Mouse (Mus musculus) heart, embryonic 11.5 days (tissue): ENCODE results near the gene Adcy1. TPM values are rescaled to one million over a fixed set of nuclear protein-coding genes. Genes with fewer than 3 reads are reported as not detected.
A peak's percentile ranks its signal among the peaks of the same experiment; 100 is the strongest.

Experiments
- ATAC-seq: fragments of 200-750 bp; cut with Nextera tagmentation; replicated peaks from 2 replicates; pipeline ENCODE4 v1.8.0; 2017; ENCODE audit warnings: moderate library complexity; ENCODE audit not compliant: insufficient number of reproducible peaks, low FRiP score, low TSS enrichment
- H3K27ac ChIP-seq: fragments of 300-500 bp; sonication (generic); 2 replicates; pipeline ENCODE4 v1.5.1; 2014; ENCODE audit warnings: mild to moderate bottlenecking, low read depth, low read length
- H3K27me3 ChIP-seq: fragments of 300-500 bp; sonication (generic); 2 replicates; pipeline ENCODE4 v1.6.1; 2014; ENCODE audit warnings: mild to moderate bottlenecking, low read length, mixed read lengths; ENCODE audit not compliant: control insufficient read depth, insufficient read depth
- H3K36me3 ChIP-seq: fragments of 300-500 bp; sonication (generic); 2 replicates; pipeline ENCODE4 v1.6.1; 2014; ENCODE audit warnings: mild to moderate bottlenecking, low read length, moderate library complexity, mixed read lengths; ENCODE audit not compliant: control insufficient read depth, insufficient read depth
- H3K4me1 ChIP-seq: fragments of 300-500 bp; sonication (generic); 2 replicates; pipeline ENCODE4 v1.6.1; 2014; ENCODE audit warnings: low read length; ENCODE audit not compliant: control insufficient read depth, insufficient read depth
- H3K4me2 ChIP-seq: fragments of 300-500 bp; sonication (generic); 2 replicates; pipeline ENCODE4 v1.6.1; 2014; ENCODE audit warnings: mild to moderate bottlenecking, moderate library complexity
- H3K4me3 ChIP-seq: fragments of 300-500 bp; sonication (generic); 2 replicates; pipeline ENCODE4 v1.5.1; 2014; ENCODE audit warnings: low read depth, low read length
- H3K9ac ChIP-seq: fragments of 300-500 bp; sonication (generic); 2 replicates; pipeline ENCODE4 v1.6.1; 2014; ENCODE audit warnings: mild to moderate bottlenecking, low read depth, low read length, moderate library complexity
- H3K9me3 ChIP-seq: fragments of 300-500 bp; sonication (generic); replicated peaks from 2 replicates; pipeline ENCODE4 v1.6.1; 2016; ENCODE audit warnings: low read length; ENCODE audit not compliant: control insufficient read depth
- WGBS: fragments of 180-500 bp; shearing (Covaris S2); extraction: QIAGEN DNeasy Blood & Tissue Kit; methylation state at CpG from one replicate; pipeline ENCODE4 v1.1.7; 2014; ENCODE audit not compliant: insufficient replicate concordance; 5-methylcytosine and 5-hydroxymethylcytosine counted together
- polyA plus RNA-seq: library from polyadenylated mRNA; unstranded; fragments of >200 nt; fragmentation: Nextera tagmentation; extraction: Ambion mirVana; gene quantifications from 2 replicates; pipeline ENCODE4 v1.2.1, GENCODE M21; 2014

Gene Adcy1
- 1.9 and 2.5 TPM in 2 replicates for polyA plus RNA-seq

DNA sequence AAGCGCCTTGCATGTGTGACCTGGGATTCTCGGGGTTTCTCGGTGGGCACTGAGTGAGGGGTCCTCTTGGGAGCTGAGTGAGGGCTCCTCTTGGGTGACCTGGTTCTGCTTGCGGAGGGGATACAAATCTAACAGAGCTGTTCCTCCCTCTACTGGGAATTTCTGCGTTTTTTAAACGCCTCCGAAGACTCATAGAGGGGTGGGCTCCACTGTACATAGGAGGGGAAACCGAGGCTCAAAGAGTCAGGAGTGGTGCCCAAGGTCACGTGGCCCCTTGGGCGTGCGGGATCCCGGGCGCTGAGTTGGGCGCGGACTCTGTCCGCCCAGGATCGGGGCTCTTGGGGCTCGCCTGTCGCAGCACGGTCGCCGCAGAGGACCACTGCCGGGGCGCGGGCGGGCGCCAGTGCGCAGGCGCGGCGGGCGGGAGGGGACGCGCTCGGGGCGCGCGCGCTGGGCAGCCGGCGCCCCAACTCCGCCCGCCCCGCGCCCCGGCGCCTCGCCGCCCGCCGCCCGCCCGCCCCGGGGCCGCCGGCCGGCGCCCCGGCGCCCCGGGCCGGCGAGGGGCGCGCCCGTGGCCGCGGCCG, at the start of gene Adcy1:
Gene Adcy1, plus strand, starts transcription at position 489 of the 584 bp plus-strand sequence.
- peak within 1 kb of the TSS; percentile 63 for H3K9ac ChIP-seq
- peak within 1 kb of the TSS; percentile 59 for H3K4me3 ChIP-seq
- H3K9me3 ChIP-seq = no peaks in the 10 kb centered on the region
- ATAC-seq = 0 out of 2 replicates have a peak, but pooled peaks have one; percentile 24
- 1% methylated on average over 39 of the region's 69 CpGs for WGBS
- H3K4me2 ChIP-seq = peak within 1 kb of the TSS; percentile 91
- no peak within 1 kb of the TSS for H3K27ac ChIP-seq
- no peaks in the 10 kb centered on the region for H3K36me3 ChIP-seq
- peaks cover 57% of the 10 kb centered on the region for H3K27me3 ChIP-seq
- peaks cover 9% of the 10 kb centered on the region for H3K4me1 ChIP-seq

DNA sequence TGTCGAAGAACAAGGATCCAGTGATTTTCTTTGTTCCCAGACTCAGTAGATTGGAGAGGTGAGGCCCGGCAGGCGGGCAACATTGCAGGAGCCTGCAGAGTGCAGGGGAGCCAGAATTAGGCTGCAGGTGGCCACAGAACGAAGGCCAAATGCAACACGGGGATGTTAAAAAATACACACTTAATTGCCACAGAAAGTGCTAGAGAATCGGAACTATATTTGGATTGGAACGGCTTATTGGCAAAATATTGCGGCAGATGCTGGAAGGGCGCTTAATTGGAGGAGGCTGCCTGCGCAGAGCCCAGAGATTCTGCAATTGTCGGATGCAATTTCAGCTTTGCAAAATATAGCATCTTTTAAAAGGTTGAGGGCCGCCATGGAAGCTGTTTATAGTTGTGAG, 46.4 kb upstream of the Adcy1 start:
- ATAC-seq = no peak
- Histone ChIP-seq H3K4me1 (no peaks in the 10 kb centered on the region), H3K27ac (no peak overlapping the region), H3K4me3 (no peak overlapping the region), H3K9me3 (no peaks in the 10 kb centered on the region), H3K27me3 (no peaks in the 10 kb centered on the region), H3K4me2 (no peak overlapping the region), H3K9ac (no peak overlapping the region), H3K36me3 (no peaks in the 10 kb centered on the region)
- WGBS = 83% methylated on average over 12 of the region's 12 CpGs

DNA sequence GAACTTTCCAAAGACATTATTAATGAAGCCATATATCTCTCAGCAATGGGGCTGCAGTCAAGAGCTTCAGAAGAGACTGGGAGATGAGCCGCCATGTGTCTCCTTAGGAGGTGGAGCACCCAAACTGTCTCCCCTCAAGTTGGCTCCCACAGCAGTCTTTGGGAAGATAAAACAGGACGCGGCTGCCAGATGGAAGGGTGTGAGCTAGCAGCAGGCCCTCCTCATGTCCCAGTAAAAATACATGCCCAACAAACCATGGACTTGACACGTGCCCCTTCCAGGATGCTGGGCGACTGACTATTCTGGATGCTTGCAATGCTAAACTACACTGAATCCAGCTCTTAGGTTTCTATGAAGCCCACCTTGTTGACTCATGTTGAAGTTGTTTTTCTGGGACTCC, 45.2 kb upstream of the Adcy1 start:
- H3K4me1 ChIP-seq = no peaks in the 10 kb centered on the region
- H3K9ac ChIP-seq = no peak overlapping the region
- no peaks in the 10 kb centered on the region for H3K36me3 ChIP-seq
- H3K4me3 ChIP-seq = no peak overlapping the region
- ATAC-seq = no peak
- no peaks in the 10 kb centered on the region for H3K9me3 ChIP-seq
- H3K4me2 ChIP-seq = no peak overlapping the region
- no peaks in the 10 kb centered on the region for H3K27me3 ChIP-seq
- WGBS = 85% methylated on average over 5 of the region's 5 CpGs
- no peak overlapping the region for H3K27ac ChIP-seq

DNA sequence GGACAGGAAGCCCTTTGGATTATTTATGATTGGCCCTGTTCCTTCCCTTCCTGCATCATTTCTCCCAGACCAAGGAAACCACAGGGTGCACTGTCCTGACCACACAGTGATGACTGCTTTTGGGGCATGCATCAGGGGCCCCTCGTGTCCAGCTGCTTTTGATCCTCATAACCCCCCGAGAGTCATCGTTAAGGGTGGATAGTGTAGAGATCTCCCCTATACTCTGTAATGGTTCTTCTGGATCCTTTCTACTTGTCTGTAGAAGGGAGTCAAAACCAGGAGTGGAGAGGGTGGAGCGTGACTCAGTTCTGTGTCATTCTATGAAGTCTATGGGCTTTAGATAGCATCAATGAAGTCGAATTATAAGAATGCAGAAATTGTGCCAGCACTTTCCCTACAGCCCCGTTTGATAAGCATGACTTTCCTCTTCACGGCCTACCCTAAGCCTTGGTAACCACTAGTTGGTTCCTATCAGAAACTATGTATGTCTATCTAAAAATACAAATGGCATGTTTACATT, 44.2 kb upstream of the Adcy1 start:
- Histone ChIP-seq H3K9ac (no peak overlapping the region), H3K36me3 (no peaks in the 10 kb centered on the region), H3K9me3 (no peaks in the 10 kb centered on the region), H3K4me3 (no peak overlapping the region), H3K27me3 (no peaks in the 10 kb centered on the region), H3K4me1 (no peaks in the 10 kb centered on the region), H3K27ac (no peak overlapping the region), H3K4me2 (no peak overlapping the region)
- no peak for ATAC-seq
- WGBS = 80% methylated on average over 7 of the region's 7 CpGs

DNA sequence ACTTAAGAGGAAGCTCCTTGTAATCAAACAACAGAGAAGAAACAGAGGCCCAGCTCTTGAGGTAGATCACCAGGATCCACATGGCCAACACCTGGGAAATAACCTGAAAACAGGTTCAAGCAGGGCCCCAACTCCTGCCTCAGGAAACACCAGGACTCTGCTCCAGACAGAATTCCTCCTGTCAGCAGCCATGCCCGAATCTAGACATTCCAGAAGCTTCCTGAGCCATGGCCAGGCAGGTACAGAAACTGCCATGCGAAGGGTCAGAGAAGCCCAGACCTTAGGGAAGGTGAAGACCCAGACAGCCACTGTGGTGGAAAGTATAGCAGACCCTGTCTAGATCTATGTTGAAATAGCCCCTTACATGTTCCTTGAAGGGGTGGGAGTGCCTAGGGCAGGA, 30.2 kb upstream of the Adcy1 start:
- no peaks in the 10 kb centered on the region for H3K27me3 ChIP-seq
- no peak overlapping the region for H3K4me3 ChIP-seq
- H3K9me3 ChIP-seq = no peaks in the 10 kb centered on the region
- no peak overlapping the region for H3K27ac ChIP-seq
- WGBS = 73% methylated on average over 2 of the region's 2 CpGs
- ATAC-seq = no peak
- no peak overlapping the region for H3K4me2 ChIP-seq
- H3K4me1 ChIP-seq = no peaks in the 10 kb centered on the region
- no peaks in the 10 kb centered on the region for H3K36me3 ChIP-seq
- H3K9ac ChIP-seq = no peak overlapping the region

DNA sequence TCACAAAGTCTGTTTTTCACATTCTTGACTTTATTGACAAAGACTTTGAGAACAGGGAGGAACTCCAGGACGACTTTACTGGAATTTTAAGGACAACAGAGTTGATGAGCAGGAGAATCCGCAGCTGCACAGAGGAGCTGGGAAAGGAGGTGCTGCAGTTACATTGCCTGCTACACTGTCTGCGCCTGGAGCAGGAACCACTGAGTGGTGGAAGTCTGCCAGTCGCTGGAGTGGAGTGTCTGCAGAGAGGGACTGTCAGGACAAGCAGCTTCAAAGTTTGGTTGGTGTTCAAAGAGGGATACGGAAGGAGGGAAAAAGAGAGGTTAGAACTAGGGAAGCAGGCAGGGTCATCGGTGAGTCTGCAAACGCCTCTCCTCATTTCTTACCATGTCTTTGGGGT, 23.6 kb upstream of the Adcy1 start:
- WGBS = 20% methylated on average over 7 of the region's 7 CpGs
- ATAC-seq = no peak
- Histone ChIP-seq H3K36me3 (no peaks in the 10 kb centered on the region), H3K9me3 (no peaks in the 10 kb centered on the region), H3K4me2 (peak overlapping the region; percentile 16; the same call in 1 of the 2 replicates), H3K9ac (no peak overlapping the region), H3K27me3 (no peaks in the 10 kb centered on the region), H3K4me1 (0 out of 2 replicates have a peak, but pooled peaks cover 4% of the 10 kb centered on the region), H3K4me3 (no peak overlapping the region), H3K27ac (no peak overlapping the region)

DNA sequence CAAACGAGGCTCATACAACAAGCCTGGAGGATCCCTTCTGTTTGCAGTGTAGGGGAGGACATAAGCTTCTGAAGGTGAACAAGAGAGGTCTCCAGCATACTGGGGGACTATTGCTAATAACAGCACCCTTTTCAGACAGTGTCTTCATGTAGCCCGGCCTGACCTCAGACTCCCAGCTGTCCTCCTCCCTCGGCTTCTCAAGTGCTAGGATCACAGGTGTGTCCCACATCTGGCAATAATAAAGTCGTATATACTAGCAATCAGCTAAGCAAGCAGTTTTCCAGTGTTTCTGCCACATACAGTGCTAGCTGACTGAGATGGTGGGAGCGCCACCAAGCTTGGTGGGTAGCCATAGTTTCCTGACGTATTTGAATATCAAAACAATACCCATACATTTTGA, 22.5 kb upstream of the Adcy1 start:
- 63% methylated on average over 6 of the region's 6 CpGs for WGBS
- no peak for ATAC-seq
- Histone ChIP-seq H3K4me3 (no peak overlapping the region), H3K27me3 (no peaks in the 10 kb centered on the region), H3K9me3 (no peaks in the 10 kb centered on the region), H3K4me2 (no peak overlapping the region), H3K4me1 (0 out of 2 replicates have a peak, but pooled peaks cover 4% of the 10 kb centered on the region), H3K36me3 (no peaks in the 10 kb centered on the region), H3K27ac (no peak overlapping the region), H3K9ac (no peak overlapping the region)

DNA sequence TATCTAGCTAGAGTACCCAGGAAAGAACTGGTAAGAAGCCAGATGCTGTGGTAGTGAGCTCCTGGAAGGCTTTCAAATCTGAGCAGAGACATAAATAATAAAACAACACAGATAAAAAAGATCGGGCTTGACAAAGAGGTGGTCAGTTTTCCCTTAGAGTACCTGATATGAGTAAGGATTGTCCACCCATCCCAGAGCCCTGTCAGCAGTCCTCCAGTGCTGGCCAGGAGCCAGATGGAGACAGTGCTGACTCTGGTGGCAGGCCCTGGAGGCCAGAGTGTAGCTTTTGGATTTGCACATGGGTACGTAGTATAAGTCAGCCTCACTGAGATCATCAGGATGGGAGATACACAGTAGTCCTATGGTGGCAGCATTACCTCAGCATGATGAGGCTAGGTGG, 16.1 kb upstream of the Adcy1 start:
- H3K36me3 ChIP-seq = no peaks in the 10 kb centered on the region
- H3K4me3 ChIP-seq = no peak overlapping the region
- 76% methylated on average over 2 of the region's 2 CpGs for WGBS

DNA sequence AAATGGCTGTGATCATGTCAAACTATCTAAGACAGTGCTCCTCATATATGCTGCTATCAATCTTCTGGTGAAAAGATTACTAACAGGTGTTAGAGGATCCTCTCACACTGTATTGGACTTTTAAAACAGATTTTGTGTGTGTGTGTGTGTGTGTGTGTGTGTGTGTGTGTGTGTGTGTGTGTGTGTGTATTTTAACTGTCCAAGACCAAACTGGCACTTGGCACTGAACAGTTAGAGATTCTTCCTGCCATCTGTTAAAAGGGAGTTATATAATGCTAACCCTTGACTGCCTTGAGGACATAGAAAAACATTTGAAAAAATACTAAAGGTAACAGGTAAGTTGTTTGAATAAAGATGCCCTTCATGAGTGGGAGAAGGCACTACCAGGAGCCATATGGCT, 15.7 kb upstream of the Adcy1 start:
- H3K4me1 ChIP-seq = 0 out of 2 replicates have a peak, but pooled peaks cover 4% of the 10 kb centered on the region
- no peak overlapping the region for H3K4me3 ChIP-seq
- no peak overlapping the region for H3K27ac ChIP-seq
- ATAC-seq = no peak
- no peaks in the 10 kb centered on the region for H3K27me3 ChIP-seq
- no peak overlapping the region for H3K4me2 ChIP-seq
- no peaks in the 10 kb centered on the region for H3K9me3 ChIP-seq
- H3K36me3 ChIP-seq = no peaks in the 10 kb centered on the region
- H3K9ac ChIP-seq = no peak overlapping the region

More for the DNA sequence above, 16.1 kb upstream of the Adcy1 start:
- Histone ChIP-seq H3K27ac (no peak overlapping the region), H3K9me3 (no peaks in the 10 kb centered on the region), H3K9ac (no peak overlapping the region), H3K4me1 (0 out of 2 replicates have a peak, but pooled peaks cover 4% of the 10 kb centered on the region), H3K4me2 (no peak overlapping the region), H3K27me3 (no peaks in the 10 kb centered on the region)
- no peak for ATAC-seq
